Mouse (Mus musculus) heart, postnatal 36 days (tissue): ENCODE data around the gene Crb2. TPM values are rescaled to one million over a fixed set of nuclear protein-coding genes. Genes with fewer than 3 reads are reported as not detected.
A peak's percentile ranks its signal among the peaks of the same experiment; 100 is the strongest.

Experiments used
- DNase-seq, 2 experiments: peaks; one replicate each; pipeline ENCODE4 v3.0.0; 2021 to 2022
- intact Hi-C: fragments of 180-260 bp; cut with DNase I; formaldehyde crosslinking; loops from one replicate; pipeline ENCODE4 v1.15.1; 2025
- total RNA-seq, 2 experiments: library from RNA; stranded (reverse); gene quantifications; 2 replicates each; pipeline ENCODE4 v1.2.3; 2021

Crb2 gene
- 1 to 10 TPM in 1 of 2 experiments, under 1 TPM in 1; 0.97 to 1.0 TPM for total RNA-seq

- DNase-seq, result no peak
- intact Hi-C loops, result loop anchor here (10.0 kb wide), 2 partner anchors 261 to 391 kb away; partner anchors contain the start of gene Gpr21
Observed at GRCm38 (mm10) chr2:37776016-37776415, at the start of gene Crb2. Crb2 (plus strand) TSS chr2:37776249.

- DNase-seq, result no peak
- intact Hi-C loops, result no loop called here
Observed at GRCm38 (mm10) chr2:37731241-37731801, 44.7 kb upstream of the Crb2 start.

GRCm38 (mm10) chr2:37734979-37735806, 40.9 kb upstream of the Crb2 start:
- DNase-seq, result no peak
- intact Hi-C loops, result no loop called here

GRCm38 (mm10) chr2:37735807-37736188, 40.3 kb upstream of the Crb2 start:
- intact Hi-C loops, result no loop called here
- no peak for DNase-seq

GRCm38 (mm10) chr2:37741806-37742554, 34.1 kb upstream of the Crb2 start:
- DNase-seq, result no peak
- intact Hi-C loops, result no loop called here

- intact Hi-C loops, result no loop called here
- DNase-seq, result no peak
Observed at GRCm38 (mm10) chr2:37744773-37745395, 31.2 kb upstream of the Crb2 start.

- intact Hi-C loops, result no loop called here
- DNase-seq, result no peak
Observed at GRCm38 (mm10) chr2:37746293-37747049, 29.6 kb upstream of the Crb2 start.

- DNase-seq, result no peak
- intact Hi-C loops, result no loop called here
Observed at GRCm38 (mm10) chr2:37747909-37748308, 28.1 kb upstream of the Crb2 start.

GRCm38 (mm10) chr2:37748442-37749066, 27.5 kb upstream of the Crb2 start:
- intact Hi-C loops, result no loop called here
- peak; percentile 45 to 59 for DNase-seq

- DNase-seq, result no peak
- intact Hi-C loops, result no loop called here
Observed at GRCm38 (mm10) chr2:37749323-37749722, 26.7 kb upstream of the Crb2 start.

GRCm38 (mm10) chr2:37751114-37751513, 24.9 kb upstream of the Crb2 start:
- intact Hi-C loops, result no loop called here

GRCm38 (mm10) chr2:37756220-37756930, 19.7 kb upstream of the Crb2 start:
- intact Hi-C loops, result no loop called here

More at GRCm38 (mm10) chr2:37751114-37751513, 24.9 kb upstream of the Crb2 start:
- DNase-seq, result no peak

GRCm38 (mm10) chr2:37757016-37757415, 19.0 kb upstream of the Crb2 start:
- intact Hi-C loops, result no loop called here
- DNase-seq, result no peak

More at GRCm38 (mm10) chr2:37756220-37756930, 19.7 kb upstream of the Crb2 start:
- no peak for DNase-seq

- intact Hi-C loops, result no loop called here
- no peak for DNase-seq
Observed at GRCm38 (mm10) chr2:37757784-37758183, 18.3 kb upstream of the Crb2 start.

GRCm38 (mm10) chr2:37758343-37759015, 17.6 kb upstream of the Crb2 start:
- no peak for DNase-seq
- intact Hi-C loops, result no loop called here

GRCm38 (mm10) chr2:37760633-37761032, 15.4 kb upstream of the Crb2 start:
- DNase-seq, result no peak
- intact Hi-C loops, result no loop called here

GRCm38 (mm10) chr2:37763638-37764037, 12.4 kb upstream of the Crb2 start:
- intact Hi-C loops, result no loop called here
- DNase-seq, result no peak

- DNase-seq, result no peak
- intact Hi-C loops, result no loop called here
Observed at GRCm38 (mm10) chr2:37764514-37764913, 11.5 kb upstream of the Crb2 start.
